Mouse (Mus musculus) gastrocnemius, postnatal 25 days (tissue): ENCODE measurements around the gene Kera. TPM values are rescaled to one million over a fixed set of nuclear protein-coding genes. Genes with fewer than 3 reads are reported as not detected.

ENCODE experiments used
- total RNA-seq, 2 experiments: library from RNA; stranded (reverse); gene quantifications; 1 replicate in 1 of 2; 2 replicates in 1 of 2; pipeline ENCODE4 v1.2.3; 2021

The Kera gene
- total RNA-seq, 2 experiments from 2014 or later: 7.1 to 20.7 TPM

Other genes starting within 250 kb of the Kera start
- 100 to 1,000 TPM; 257 to 303 TPM for gene Dcn, start 127.3 kb upstream of the Kera start, total RNA-seq
- gene Lum, start 41.8 kb upstream of the Kera start, total RNA-seq: 10 to 100 TPM; 19.3 to 41.2 TPM
- gene Epyc, start 37.2 kb downstream of the Kera start, total RNA-seq: under 1 TPM in 1 of 2 experiments, not detected in 1; 0.16 TPM
- not detected for gene Ccer1, start 86.2 kb downstream of the Kera start, total RNA-seq
- gene C030005K15Rik, start 119.9 kb downstream of the Kera start, total RNA-seq: not detected